Mouse (Mus musculus) left cerebral cortex, postnatal 14 days (tissue): ENCODE data around the gene Maea. TPM values are rescaled to one million over a fixed set of nuclear protein-coding genes. Genes with fewer than 3 reads are reported as not detected.
"Not testable (repeated sequence)": the region's sequence is repeated elsewhere in the genome, so short reads cannot be mapped to it uniquely, and the experiment has no call there.

Experiments used
- DNase-seq, 2 experiments: peaks; one replicate each; pipeline ENCODE4 v3.0.0; 2021 to 2022; ENCODE audit warnings: low spot score in 2 of 2, mixed read lengths in 1 of 2
- intact Hi-C: fragments of 180-260 bp; cut with DNase I; formaldehyde crosslinking; loops from one replicate; pipeline ENCODE4 v1.15.1; 2025
- long read RNA-seq, 2 experiments: library from polyadenylated mRNA; stranded (forward); transcript quantifications; one replicate each; pipeline ENCODE4 v2.0.0; 2021
- total RNA-seq, 2 experiments: library from RNA; stranded (reverse); gene quantifications; 2 replicates each; pipeline ENCODE4 v1.2.3; 2021

The Maea gene
- 10 to 100 TPM; 81.9 to 87.6 TPM for total RNA-seq
- long read RNA-seq, experiment 1, transcript Maea-201 (9 exons, 2,193 nt) = major isoform, 92 of 117 reads
- long read RNA-seq, experiment 1, partial matches to known transcripts = 9 of 117 reads
- long read RNA-seq, experiment 1, other reads (novel, unspliced or antisense) = 15 of 117 reads
- long read RNA-seq, experiment 2, transcript Maea-201 (9 exons, 2,193 nt) = major isoform, 91 of 110 reads
- long read RNA-seq, experiment 2, partial matches to known transcripts = 7 of 110 reads
- long read RNA-seq, experiment 2, other reads (novel, unspliced or antisense) = 12 of 110 reads

DNA sequence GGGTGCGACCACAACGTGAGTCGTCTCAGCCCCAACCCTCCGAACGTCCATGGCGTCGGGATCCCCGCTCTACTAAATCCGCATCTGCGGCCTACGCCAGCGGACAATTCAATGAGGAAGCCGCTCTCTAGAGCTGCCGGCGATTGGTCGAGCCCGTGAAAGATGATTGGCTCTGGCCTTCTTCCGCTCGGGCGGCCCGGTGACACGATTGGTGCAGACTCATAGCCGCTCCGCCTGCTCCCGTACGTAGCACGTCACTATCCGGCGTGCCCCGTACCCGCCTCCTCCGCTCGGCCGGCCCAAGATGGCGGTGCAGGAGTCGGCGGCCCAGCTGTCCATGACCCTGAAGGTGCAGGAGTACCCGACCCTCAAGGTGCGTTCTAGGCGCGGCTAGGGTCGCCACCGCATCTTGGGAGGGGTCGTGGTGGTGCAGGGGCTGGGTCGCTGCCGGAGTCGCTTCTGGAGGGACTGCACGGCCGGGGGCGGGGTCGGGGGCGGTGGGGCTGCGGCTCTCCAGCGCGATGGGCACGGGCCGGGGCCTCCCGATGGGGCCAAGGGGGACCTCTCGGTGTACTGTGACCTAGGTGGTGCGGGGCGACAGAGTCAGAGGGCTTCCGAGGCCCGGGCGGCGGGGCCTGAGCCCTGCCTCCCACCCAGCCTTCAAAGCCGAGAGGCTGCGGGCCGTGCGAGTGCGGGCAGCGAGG is at the start of gene Maea:
Maea (plus strand) TSS at position 237 of the 704 bp plus-strand sequence.
- intact Hi-C loops = loop anchor here (5.0 kb wide), 1 partner anchor 37 kb away; no protein-coding TSS in a partner anchor
- DNase-seq = peak; percentile 98 to 99

DNA sequence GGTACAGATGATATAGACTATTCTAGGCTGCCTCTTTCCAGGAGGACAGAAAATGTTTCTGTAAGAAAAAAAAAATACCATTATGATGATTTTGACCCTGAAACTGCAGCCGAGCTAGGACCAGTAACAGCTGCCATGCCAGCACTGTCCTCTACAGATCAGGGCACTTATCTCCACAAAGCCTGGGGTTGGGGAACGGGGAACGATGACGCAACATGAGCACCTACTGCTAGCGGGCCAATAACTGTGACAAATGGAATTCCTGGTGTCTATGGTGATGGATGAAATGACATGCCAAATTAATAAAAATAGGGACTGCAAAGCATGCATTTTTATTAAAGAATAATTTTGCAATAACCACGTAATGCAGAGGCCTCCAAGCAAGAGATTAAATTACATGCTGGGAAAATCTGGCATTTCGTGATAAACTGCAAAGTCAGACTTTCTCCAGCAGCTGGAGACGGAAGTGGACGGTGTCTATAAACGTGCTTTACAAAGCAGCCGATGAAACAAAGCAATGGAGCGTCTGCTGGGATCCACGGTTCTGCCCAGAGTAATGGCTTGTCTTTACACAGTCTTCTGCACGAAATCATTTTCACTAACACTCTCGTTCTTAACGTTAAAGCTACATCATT is 41.4 kb upstream of the Maea start:
- DNase-seq = no peak
- intact Hi-C loops = no loop called here

DNA sequence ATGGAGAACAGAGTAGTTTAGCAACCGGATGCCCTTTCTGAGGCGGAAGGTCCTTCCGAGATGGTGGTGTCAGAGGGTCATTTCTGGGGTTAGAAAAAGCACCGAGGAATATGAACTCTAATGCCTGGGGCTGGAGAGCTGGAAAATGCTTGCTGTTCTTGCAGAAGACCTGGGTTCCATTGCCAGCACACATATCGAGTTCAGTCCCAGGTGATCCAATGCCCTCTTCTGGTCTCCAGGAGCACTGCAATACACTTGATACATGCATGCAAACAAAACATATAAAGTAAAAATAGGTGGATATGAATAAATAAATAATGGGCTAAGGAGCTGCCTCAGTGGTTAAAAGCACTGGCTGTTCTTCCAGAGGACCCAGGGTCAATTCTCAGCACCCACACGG is 38.1 kb upstream of the Maea start:
- no peak for DNase-seq
- intact Hi-C loops = no loop called here

DNA sequence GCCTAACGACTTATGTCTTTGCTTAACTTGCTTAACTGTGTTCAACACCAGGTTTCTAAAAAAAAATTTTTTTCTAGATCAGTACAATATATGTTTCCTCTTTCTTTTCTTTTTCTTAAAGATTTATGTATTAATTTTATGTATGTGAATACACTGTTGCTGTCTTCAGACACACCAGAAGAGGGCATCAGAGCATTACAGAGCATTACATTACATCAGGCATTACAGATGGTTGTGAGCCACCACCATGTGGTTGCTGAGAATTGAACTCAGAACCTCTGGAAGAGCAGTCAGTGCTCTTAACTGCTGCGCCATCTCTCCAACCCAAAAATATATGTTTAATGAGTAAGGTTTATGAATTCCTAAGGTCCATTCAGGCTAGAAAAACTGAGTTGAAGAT is 33.5 kb upstream of the Maea start:
- no peak for DNase-seq
- intact Hi-C loops = no loop called here

DNA sequence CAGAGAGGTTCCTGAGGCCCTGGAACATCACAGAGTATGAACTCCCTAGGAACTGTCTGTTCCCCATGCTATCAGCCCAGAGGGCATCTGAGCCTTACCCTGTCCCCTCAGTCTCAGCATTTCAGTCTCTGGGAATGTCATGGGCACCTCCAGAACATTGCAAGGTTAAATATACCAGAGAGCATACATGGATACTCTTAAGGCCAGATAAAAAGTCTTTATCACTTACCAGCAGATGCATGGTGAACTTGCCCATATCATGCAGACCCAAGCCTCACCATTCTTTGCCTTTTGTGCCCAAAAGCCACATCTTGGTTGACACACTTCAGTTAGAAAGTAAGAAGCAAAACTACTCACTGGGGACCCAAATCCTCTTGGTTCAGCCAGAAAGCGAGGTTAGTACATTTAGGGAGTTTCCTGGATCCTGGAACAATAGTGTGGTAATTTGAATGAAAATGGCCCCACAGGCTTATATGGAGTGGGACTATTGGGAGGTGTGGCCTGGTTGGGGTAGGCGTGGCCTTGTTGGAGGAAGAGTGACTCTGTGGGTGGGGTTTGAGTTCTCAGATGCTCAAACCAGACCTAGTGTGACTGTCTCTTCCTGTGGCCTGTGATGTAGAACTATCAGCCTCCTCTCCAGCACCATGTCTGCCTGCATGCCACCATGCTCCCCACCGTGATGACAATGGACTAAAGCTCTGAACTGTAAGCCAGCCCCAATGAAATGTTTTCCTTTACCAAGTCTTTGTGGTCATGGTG is 24.4 kb upstream of the Maea start:
- intact Hi-C loops = no loop called here
- DNase-seq = no peak

DNA sequence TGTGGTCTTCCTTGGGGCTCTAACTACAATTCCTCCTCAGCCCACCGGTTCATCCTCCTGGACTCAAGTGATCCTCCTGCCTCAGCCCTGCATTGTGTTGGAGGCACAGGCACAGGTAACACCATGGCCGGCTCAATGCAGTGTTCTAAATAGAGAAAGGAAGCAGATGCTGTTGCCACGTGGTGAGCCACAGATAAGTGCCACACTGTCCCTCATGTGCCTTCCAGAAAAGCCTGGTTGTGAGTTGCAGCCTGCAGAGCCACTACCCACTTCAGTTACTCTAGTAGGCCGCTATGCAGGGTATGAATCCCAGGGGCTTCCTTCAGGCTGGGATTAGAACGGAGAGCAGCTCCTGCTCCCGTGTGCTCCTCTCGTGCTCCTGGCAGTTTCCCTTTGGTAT is 23.1 kb upstream of the Maea start:
- intact Hi-C loops = no loop called here
- no peak for DNase-seq

DNA sequence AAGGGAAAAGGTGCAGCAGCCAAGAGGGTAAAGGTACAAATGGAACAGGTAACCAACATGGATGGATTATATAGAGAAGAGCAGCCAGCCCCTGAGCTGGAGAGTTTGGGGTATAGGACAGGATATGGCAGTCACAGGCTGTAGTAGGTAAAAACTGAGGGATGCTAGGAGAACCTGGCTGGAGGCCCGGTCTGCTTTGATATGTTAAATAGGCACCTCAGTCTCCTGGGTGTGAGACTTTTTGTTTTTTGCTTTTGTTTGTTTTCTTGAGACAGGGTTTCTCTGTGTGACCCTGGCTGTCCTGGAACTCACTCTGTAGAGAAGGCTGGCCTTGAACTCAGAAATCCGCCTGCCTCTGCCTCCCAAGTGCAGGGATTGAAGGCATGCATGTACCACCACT is 10.8 kb upstream of the Maea start:
- DNase-seq = no peak
- intact Hi-C loops = no loop called here

DNA sequence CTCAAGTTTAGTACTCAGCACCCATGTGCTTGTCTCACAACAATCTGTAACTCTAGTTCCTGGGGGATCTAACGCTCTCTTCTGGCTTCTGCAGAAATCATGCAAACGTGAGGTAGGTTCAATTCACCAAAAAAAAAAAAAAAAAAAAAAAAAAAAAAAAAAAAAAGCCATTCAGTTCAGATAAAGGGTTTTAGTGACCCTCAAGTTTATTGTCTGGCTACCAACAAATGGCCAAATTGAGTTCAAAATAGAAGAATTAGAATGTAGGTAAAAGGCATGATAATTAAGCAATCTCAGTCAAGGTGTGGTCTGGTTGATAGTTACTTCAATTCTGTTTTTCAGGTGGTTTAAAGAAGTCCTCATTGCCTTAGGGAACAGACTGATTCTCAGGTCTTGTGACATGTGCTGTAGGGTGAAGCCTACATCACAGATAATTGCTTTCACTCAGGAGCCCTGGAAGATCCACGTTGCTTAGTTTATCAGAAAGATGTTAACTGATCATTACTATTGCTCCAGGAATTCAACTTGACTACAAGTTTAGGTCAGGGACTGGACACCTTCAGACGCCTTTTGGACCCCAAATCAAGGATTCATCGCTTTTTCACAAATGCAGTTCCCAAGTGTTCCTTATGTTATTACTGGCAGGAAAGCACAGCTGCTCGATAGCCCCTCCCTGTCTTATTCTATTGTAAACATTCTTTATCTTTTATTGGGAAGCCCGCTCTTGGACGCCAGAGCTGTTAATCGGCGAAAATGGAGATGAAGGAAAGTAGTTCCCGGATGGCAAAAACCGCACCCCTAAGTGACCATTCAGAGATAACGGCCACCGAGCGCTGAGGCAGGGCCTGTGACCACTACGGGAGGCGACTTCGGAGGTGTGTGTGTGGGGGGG is 682 bp upstream of the Maea start:
- DNase-seq = no peak
- intact Hi-C loops = loop anchor here (5.0 kb wide), 1 partner anchor 38 kb away; no protein-coding TSS in a partner anchor

DNA sequence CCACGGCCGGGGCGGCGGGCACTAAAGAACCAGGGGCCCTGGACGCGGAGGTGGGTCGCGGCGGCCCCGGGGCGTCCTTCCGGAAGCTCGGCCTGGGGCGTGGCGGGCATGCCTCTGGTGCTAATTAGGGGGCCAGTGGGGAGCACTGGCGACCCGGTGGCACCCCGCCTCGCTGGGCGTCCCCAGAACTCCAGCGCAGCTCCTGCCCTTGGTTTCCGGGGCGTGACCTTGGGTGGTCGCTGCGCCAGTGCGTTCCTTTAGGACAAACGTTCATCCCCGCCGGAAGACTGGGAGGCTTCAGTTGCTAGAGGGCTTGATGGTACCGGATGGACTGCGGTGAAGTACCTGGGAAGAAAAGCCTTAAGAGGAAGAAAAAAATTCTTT is 660 bp downstream of the Maea start:
- intact Hi-C loops = loop anchor here (1.0 to 5.0 kb wide), 2 partner anchors 36 to 61 kb away; no protein-coding TSS in a partner anchor
- DNase-seq = peak; percentile 10 to 21

DNA sequence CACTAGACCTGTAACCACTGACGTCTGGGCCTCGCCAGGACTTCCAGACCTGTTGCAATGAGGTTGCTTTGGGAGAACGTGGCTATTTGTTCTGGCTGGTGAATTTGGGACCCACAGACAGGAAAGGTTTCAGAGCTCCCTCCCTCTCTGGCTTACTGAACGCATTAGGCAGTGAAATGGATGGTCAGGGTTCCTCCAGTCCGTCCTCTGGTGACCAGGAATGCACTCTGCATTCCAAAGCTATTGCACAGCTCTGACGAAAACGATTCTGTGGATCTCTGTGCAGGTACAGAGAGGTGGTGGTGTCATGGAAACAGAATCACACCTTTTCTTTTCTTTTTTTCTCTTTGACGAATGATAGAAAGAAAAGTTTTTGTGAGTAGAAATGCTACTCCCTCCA is 1.9 kb downstream of the Maea start:
- no peak for DNase-seq
- intact Hi-C loops = loop anchor here (5.0 kb wide), 1 partner anchor 35 kb away; no protein-coding TSS in a partner anchor

DNA sequence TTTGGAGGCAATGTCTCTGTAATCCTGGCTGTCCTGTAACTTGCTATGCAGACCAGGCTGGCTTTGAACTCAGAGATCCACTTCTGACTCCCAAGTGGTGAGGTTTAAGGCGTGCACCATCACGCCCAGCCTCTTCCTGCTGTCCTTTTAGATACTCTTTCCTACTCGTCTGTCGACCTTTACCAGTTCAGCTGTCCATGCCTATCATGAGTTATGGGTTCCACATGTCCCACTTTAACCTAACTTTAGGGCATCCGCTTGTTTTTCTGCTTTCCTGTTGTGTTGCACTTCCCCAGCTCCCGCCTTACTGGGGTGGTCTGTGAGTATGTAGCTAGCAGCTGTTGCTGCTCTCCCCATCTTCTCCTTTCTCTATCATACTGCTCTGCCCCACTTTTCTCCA is 5.9 kb downstream of the Maea start:
- no peak for DNase-seq
- intact Hi-C loops = no loop called here

DNA sequence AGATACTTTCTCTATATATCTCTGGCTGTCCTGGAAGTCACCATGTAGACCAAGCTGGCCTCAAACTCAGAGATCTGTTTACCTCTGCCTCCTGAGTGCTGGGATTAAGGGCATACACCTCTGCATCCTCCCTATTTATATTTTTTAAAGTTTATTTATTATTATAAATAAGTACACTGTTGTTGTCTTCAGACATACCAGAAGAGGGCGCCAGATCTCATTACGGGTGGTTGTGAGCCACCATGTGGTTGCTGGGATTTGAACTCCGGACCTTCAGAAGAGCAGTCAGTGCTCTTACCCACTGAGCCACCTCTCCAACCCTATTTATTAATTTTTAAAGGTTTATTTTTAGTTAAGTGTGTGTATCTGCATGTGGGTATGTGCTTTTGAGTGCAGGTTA is 6.9 kb downstream of the Maea start:
- DNase-seq, intact Hi-C loops: not testable (repeated sequence)

DNA sequence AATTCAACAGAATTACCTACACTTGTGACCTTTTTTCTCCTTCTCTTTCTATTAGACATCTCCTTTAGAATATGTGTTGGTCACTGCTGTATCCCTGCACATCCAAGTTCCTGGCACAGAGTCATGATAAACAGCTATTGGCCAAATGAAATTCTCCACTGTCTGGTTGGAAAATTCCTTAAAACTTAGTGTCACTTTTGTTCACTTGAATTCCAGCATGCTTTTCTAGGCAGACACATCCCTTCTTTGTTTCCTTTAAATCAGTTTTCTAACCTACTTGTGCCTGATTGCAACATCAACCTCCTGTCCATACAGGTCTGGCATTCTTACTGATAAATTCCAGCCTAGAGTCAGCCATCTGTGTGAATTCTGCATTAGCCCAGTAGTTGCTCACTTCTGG is 7.5 kb downstream of the Maea start:
- intact Hi-C loops = no loop called here
- no peak for DNase-seq

DNA sequence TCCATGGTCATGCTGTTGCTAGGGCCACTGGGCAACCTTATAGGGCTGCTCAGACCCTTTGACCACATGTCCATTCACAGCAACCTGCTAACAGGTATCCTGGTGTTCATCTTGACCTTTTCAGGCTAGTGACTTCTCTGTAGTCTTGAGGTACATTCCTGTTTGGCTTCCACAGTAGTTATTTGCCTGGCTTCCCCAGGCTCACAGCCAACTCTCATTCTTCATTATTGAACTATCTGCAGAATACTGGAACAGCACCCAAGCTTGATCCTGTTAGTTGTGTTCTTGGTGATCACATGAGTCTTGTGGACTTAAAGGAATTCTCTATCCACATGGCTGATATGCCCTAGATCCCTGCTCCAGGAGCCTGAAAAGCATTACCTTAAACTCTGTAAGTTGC is 8.3 kb downstream of the Maea start:
- no peak for DNase-seq
- intact Hi-C loops = no loop called here

DNA sequence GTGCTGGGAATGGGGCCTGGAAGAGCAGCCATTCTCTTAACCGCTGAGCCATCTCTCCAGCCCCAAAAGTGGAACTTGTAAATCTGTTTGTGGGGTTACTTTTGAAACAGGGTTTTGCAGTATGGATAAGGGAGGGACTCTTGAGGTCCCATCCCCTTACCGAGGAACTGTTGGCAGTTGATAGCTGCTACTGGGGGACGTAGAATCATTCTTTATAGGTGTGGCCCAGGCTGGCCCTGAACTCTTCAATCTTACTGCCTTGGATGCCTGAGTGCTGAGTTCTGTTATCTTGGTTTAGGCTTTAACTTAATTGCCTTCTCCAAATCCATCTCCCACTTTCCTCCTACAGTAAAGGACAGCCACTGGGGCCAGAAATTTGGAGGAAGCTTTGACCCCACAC is 8.8 kb downstream of the Maea start:
- DNase-seq = no peak
- intact Hi-C loops = no loop called here

DNA sequence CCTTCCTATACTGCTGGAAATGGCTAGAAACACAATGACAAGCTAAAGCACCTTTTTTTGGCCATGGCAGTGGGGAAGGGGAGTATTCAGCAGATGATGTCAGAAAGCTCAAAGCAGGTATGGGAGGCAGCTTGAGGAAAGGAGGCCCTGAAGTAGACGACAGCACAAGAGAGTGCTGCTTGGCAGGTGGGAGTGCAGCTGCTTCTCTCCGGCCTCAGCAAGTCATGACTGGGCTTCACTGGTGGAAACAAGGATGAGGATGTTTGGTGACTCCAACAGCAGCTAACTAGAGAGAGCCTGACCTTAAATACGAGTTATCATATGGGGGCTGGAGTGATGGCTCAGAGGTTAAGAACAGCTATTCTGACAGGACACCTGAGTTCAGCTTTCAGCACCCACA is 12.3 kb downstream of the Maea start:
- intact Hi-C loops = no loop called here
- DNase-seq = no peak

DNA sequence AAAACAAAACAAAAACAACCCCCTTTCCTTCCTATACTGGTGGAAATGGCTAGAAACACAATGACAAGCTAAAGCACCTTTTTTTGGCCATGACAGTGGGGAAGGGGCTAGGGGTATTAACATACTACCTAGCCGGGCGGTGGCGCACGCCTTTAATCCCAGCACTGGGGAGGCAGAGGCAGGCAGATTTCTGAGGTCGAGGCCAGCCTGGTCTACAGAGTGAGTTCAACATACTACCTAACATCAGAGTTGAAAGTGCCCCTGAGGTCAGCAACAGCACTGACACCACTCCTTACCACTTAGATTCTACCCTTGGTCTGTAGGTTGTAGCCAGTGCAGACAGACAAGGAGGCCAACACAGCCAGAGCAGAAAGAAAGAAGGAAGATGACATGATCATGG is 13.9 kb downstream of the Maea start:
- DNase-seq = no peak
- intact Hi-C loops = no loop called here

DNA sequence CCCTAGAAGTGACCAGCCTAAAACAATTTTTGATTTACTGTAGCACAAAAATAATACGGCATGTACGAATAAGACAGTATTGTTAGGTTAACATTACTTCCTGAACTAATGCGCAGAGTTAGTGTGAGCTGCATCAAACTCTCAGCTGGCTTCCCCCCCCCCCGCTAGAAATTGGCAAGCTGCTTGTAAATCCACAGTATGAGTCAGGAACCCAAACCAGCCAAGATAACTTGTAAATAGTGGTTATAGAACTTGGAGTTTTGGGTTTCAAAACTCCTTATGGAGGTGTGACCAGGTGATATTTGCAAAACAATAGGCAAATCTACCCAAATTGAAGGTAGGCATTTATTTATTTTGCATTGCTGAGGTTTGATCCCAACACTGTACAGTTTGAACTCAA is 14.4 kb downstream of the Maea start:
- intact Hi-C loops = no loop called here
- DNase-seq = no peak
